ENCODE assay signal across 7 mouse cellular contexts in genomic region chr10:89872501-89873145, GRCm38 (mm10). TPM values are rescaled to one million over a fixed set of nuclear protein-coding genes. Genes with fewer than 3 reads are reported as not detected.
A peak's percentile ranks its signal among the peaks of the same experiment; 100 is the strongest.
DNase-seq lines count a peak whose midpoint lies in the region; ATAC-seq lines count a peak whose summit lies in the region.

No protein-coding gene starts in this region.

- peaks cover 29% of the 10 kb centered on the region for H3K27me3 ChIP-seq in heart, embryonic 11.5 days (ENCODE audit: control insufficient read depth, insufficient read depth, low read length)
- peaks cover 41% of the 10 kb centered on the region for H3K27me3 ChIP-seq in liver, embryonic 13.5 days

- peak overlapping the region; percentile 43; the same call in 1 of the 2 replicates for H3K9ac ChIP-seq in heart, embryonic 11.5 days (ENCODE audit: low read depth, low read length)
- no peak overlapping the region for H3K9ac ChIP-seq in liver, embryonic 13.5 days

- WGBS in heart, embryonic 11.5 days (ENCODE audit: insufficient replicate concordance): under 1% methylated on average over 34 of the region's 56 CpGs
- 1% methylated on average over 25 of the region's 56 CpGs for WGBS in liver, embryonic 13.5 days (ENCODE audit: insufficient replicate concordance)

- H3K4me1 ChIP-seq in heart, embryonic 11.5 days (ENCODE audit: control insufficient read depth, insufficient read depth, low read length): 0 out of 2 replicates have a peak, but pooled peaks cover 3% of the 10 kb centered on the region
- peaks cover 8% of the 10 kb centered on the region; the same call in 1 of the 2 replicates for H3K4me1 ChIP-seq in liver, embryonic 13.5 days (replicated peaks)

- DNase-seq in brain, adult 2 months (ENCODE audit: low read depth, low spot score): peak; percentile 97
- peak; percentile 23 to 58 for DNase-seq in cerebellum, postnatal 4 days (ENCODE audit: low spot score in 2 of 2)
- peak; percentile 40 for DNase-seq in layer of hippocampus, adult 11-12 months (ENCODE audit: low spot score)
- DNase-seq in liver, embryonic 13.5 days: no peak
- peak; percentile 84 for DNase-seq in retina, postnatal 1 day
- no peak for DNase-seq in natural killer cell, adult 2 months (ENCODE audit: low spot score in 2 of 2)

- H3K27ac ChIP-seq in heart, embryonic 11.5 days (ENCODE audit: low read depth, low read length): no peak overlapping the region
- H3K27ac ChIP-seq in liver, embryonic 13.5 days: no peak overlapping the region

- H3K4me3 ChIP-seq in heart, embryonic 11.5 days (ENCODE audit: low read depth, low read length): peak overlapping the region; percentile 60
- H3K4me3 ChIP-seq in liver, embryonic 13.5 days (replicated peaks): peak overlapping the region; percentile 47

- peak; percentile 59; the same call in 1 of the 2 replicates for ATAC-seq in heart, embryonic 11.5 days (replicated peaks; ENCODE audit: insufficient number of reproducible peaks, low FRiP score, low TSS enrichment)
- ATAC-seq in liver, embryonic 13.5 days (ENCODE audit: low read depth): no peak

- H3K9me3 ChIP-seq in heart, embryonic 11.5 days (replicated peaks; ENCODE audit: control insufficient read depth, low read length): no peaks in the 10 kb centered on the region
- no peaks in the 10 kb centered on the region for H3K9me3 ChIP-seq in liver, embryonic 13.5 days (replicated peaks)

- H3K4me2 ChIP-seq in heart, embryonic 11.5 days: peak overlapping the region; percentile 96
- peak overlapping the region; percentile 68 for H3K4me2 ChIP-seq in liver, embryonic 13.5 days

- no peaks in the 10 kb centered on the region for H3K36me3 ChIP-seq in heart, embryonic 11.5 days (ENCODE audit: control insufficient read depth, insufficient read depth, low read length)
- H3K36me3 ChIP-seq in liver, embryonic 13.5 days: no peaks in the 10 kb centered on the region

RNA-seq across cellular contexts. Expression of gene Anks1b, which starts 0.7 kb away (rescaled TPM):
- 0.84 and 1.0 TPM in 2 replicates for polyA plus RNA-seq in heart, embryonic 11.5 days (2014; fragmentation: Nextera tagmentation; extraction: Ambion mirVana)
- polyA plus RNA-seq in liver, embryonic 13.5 days (2015; fragmentation: Nextera tagmentation; extraction: Ambion mirVana): 0.25 TPM in 1 of 2 replicates, not detected in the other

Comparison
In these comparisons a context has a peak if more than half of its experiments do, and no peak if none do; other contexts are left out.
1. DNase-seq: peak in brain, adult 2 months (single experiment), cerebellum, postnatal 4 days (2 of 2), layer of hippocampus, adult 11-12 months (single experiment) and retina, postnatal 1 day (single experiment); none in liver, embryonic 13.5 days (single experiment) and natural killer cell, adult 2 months (0 of 2).